Mouse (Mus musculus) midbrain, embryonic 11.5 days (tissue): Measurements from ENCODE around the gene Gm28308. TPM values are rescaled to one million over a fixed set of nuclear protein-coding genes. Genes with fewer than 3 reads are reported as not detected.
A peak's percentile ranks its signal among the peaks of the same experiment; 100 is the strongest.

ENCODE experiments used
- ATAC-seq: fragments of 200-750 bp; cut with Nextera tagmentation; 2 replicates; pipeline ENCODE4 v1.8.0; 2017; ENCODE audit warnings: moderate TSS enrichment, moderate library complexity; ENCODE audit not compliant: low FRiP score
- DNase-seq: peaks from one replicate; pipeline ENCODE4 v3.0.0; 2015; ENCODE audit warnings: low spot score; ENCODE audit errors: missing footprints
- H3K27ac ChIP-seq: fragments of 300-500 bp; sonication (generic); 2 replicates; pipeline ENCODE4 v1.5.1; 2014; ENCODE audit warnings: low read depth, low read length
- H3K27me3 ChIP-seq: fragments of 300-500 bp; sonication (generic); 2 replicates; pipeline ENCODE4 v1.6.1; 2014; ENCODE audit warnings: mild to moderate bottlenecking, low read length, moderate library complexity, mixed read lengths; ENCODE audit not compliant: control insufficient read depth, insufficient read depth
- H3K36me3 ChIP-seq: fragments of 300-500 bp; sonication (generic); 2 replicates; pipeline ENCODE4 v1.6.1; 2014; ENCODE audit warnings: mild to moderate bottlenecking, low read length, moderate library complexity, mixed read lengths; ENCODE audit not compliant: control insufficient read depth, insufficient read depth
- H3K4me1 ChIP-seq: fragments of 300-500 bp; sonication (generic); 2 replicates; pipeline ENCODE4 v1.6.1; 2014; ENCODE audit warnings: low read length; ENCODE audit not compliant: control insufficient read depth, insufficient read depth
- H3K4me2 ChIP-seq: fragments of 300-500 bp; sonication (generic); 2 replicates; pipeline ENCODE4 v1.6.1; 2014; ENCODE audit warnings: mild to moderate bottlenecking, moderate library complexity
- H3K4me3 ChIP-seq: fragments of 300-500 bp; sonication (generic); 2 replicates; pipeline ENCODE4 v1.5.1; 2014; ENCODE audit warnings: low read depth, low read length
- H3K9ac ChIP-seq: fragments of 300-500 bp; sonication (generic); 2 replicates; pipeline ENCODE4 v1.6.1; 2014; ENCODE audit warnings: low read length
- H3K9me3 ChIP-seq: fragments of 300-500 bp; sonication (generic); 2 replicates; pipeline ENCODE4 v1.6.1; 2016; ENCODE audit warnings: low read length; ENCODE audit not compliant: control insufficient read depth
- WGBS: fragments of 180-500 bp; shearing (Covaris S2); extraction: QIAGEN DNeasy Blood & Tissue Kit; methylation state at CpG from one replicate; pipeline ENCODE4 v1.1.7; 2014; 5-methylcytosine and 5-hydroxymethylcytosine counted together
- polyA plus RNA-seq: library from polyadenylated mRNA; unstranded; fragments of >200 nt; fragmentation: Nextera tagmentation; extraction: Ambion mirVana; gene quantifications from 2 replicates; pipeline ENCODE4 v1.2.1, GENCODE M21; 2014

The Gm28308 gene
- polyA plus RNA-seq, 1 experiment from 2014 or later: not detected

DNA sequence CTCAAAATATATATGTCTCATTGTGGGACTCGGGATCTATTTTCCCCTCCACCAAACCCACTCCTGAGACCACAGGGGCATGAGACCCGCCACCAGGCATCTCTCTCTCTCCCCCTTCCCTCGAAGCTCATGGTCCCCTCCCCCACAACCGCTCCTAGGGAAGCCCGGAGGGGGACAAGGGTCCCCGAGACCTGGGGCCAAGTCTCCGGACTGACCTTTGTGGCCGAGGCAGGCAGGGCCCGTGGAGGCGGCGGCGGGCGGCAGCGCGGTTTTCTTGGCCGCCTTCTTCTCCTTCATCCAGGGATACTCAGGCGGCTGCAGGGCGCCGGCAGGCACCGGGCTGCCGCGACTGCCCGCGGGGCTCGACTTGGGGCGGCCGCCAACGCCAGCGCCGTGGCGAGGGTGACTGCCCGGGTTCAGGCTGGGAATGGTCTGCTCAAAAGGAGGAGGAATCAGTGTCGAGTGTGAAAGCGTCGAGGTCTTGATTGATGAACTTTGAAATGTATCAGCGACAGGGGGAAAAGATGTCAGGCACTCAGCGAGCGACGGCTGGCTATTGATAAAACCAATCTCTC lies 49.0 kb downstream of the Gm28308 start:
- no peak overlapping the region for H3K4me3 ChIP-seq
- 0% methylated on average over 38 of the region's 39 CpGs for WGBS
- H3K9me3 ChIP-seq: no peaks in the 10 kb centered on the region
- H3K27me3 ChIP-seq: peaks cover 97% of the 10 kb centered on the region
- no peak overlapping the region for H3K4me2 ChIP-seq
- ATAC-seq (no peak), DNase-seq (peak; percentile 96)
- no peak overlapping the region for H3K9ac ChIP-seq
- no peak overlapping the region for H3K27ac ChIP-seq
- no peaks in the 10 kb centered on the region for H3K4me1 ChIP-seq
- no peaks in the 10 kb centered on the region for H3K36me3 ChIP-seq

DNA sequence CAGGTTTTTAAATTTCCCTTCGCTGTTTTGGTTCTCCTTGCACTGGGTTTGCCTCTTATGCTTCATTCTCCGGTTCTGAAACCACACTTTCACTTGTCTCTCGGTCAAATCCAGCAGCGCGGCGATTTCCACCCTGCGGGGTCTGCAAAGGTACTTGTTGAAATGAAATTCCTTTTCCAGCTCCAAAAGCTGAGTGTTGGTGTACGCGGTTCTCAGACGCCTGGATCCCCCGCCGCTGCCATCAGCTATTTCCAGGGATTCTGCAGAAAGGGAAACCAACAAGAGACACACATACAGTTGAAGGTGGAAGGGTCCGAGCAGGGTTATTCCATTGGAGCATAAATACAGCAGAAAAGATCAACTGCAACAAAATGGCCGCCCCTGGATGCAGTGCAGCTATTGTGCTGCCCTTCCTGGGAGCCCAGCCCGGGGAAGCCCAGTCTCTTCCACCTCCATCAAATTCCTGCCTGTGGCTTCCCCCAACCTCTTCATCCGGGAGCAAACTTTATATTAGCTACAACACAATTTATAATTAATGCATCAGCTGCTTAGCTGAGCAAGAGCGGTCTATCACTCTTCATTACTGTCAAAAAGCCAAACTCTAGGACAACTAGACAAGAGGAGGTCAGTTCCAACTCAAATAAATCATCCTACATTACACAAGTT lies 49.6 kb downstream of the Gm28308 start:
- Histone ChIP-seq H3K27me3 (peaks cover 97% of the 10 kb centered on the region), H3K27ac (no peak overlapping the region), H3K9me3 (no peaks in the 10 kb centered on the region), H3K4me2 (no peak overlapping the region), H3K9ac (no peak overlapping the region), H3K4me1 (peaks cover 5% of the 10 kb centered on the region; the same call in 1 of the 2 replicates), H3K36me3 (no peaks in the 10 kb centered on the region), H3K4me3 (no peak overlapping the region)
- WGBS: under 1% methylated on average over 17 of the region's 17 CpGs
- DNase-seq: peak; percentile 97
- ATAC-seq: no peak

DNA sequence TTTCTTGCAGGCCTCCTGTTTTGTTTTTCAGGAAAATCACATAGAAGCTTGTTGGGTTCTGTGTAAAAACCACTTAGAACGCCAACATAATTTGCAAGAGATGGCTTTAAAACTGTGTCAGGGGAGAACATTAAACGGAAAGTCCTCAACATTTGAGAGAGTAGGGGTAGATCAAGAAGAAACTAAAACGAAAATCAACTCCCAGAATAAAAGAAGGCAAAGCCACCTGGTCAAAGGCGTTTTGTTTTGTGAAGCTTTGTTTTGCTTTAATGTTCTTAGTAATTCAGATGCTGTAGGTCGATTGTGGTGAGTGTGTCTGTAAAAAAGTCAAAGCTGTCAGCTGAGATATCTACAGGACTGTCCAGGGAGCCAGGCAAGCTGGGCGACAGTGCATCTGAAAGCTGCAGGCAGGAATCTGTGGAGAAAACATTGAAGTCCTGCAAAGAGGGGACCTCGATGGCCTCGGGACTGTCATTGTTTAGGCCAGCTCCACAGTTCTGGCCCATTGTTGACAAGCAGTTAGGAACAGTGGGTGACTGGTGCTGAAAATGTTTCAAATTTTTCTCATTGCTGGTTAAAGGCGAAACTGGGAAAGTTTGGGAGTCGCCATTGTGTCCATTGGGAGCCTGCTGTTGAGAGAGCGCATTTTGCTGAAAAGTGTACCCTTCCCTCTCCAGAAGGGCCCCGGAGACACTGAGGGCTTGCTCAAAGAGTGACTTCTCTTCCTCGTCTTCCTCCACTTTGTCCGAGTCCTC lies 50.4 kb downstream of the Gm28308 start:
- H3K27ac ChIP-seq: no peak overlapping the region
- no peaks in the 10 kb centered on the region for H3K36me3 ChIP-seq
- peaks cover 8% of the 10 kb centered on the region; the same call in 1 of the 2 replicates for H3K4me1 ChIP-seq
- no peak overlapping the region for H3K4me3 ChIP-seq
- no peak overlapping the region for H3K9ac ChIP-seq
- H3K27me3 ChIP-seq: peaks cover 97% of the 10 kb centered on the region
- under 1% methylated on average over 14 of the region's 14 CpGs for WGBS
- ATAC-seq: no peak
- peak; percentile 97 for DNase-seq
- H3K9me3 ChIP-seq: no peaks in the 10 kb centered on the region
- H3K4me2 ChIP-seq: no peak overlapping the region

DNA sequence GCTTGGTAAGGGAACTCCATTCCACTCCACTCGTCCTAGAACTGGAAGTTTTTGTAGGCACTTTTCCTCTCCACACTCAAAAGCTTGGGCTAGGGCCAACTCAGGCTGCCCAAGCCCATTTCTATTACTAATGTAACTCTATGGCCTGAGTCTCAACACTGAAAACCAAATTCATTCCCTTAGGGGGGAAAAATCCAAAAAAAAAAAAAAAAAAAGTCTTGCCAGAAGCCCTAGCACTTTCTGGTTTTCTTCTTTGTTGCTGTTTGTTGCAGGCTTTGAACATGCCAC lies 51.1 kb downstream of the Gm28308 start:
- Histone ChIP-seq H3K9me3 (no peaks in the 10 kb centered on the region), H3K27ac (no peak overlapping the region), H3K4me3 (no peak overlapping the region), H3K36me3 (no peaks in the 10 kb centered on the region), H3K27me3 (peaks cover 97% of the 10 kb centered on the region), H3K4me1 (peaks cover 8% of the 10 kb centered on the region; the same call in 1 of the 2 replicates), H3K9ac (no peak overlapping the region), H3K4me2 (no peak overlapping the region)
- ATAC-seq (no peak), DNase-seq (no peak)
- 0% methylated on average over 1 of the region's 1 CpGs for WGBS

DNA sequence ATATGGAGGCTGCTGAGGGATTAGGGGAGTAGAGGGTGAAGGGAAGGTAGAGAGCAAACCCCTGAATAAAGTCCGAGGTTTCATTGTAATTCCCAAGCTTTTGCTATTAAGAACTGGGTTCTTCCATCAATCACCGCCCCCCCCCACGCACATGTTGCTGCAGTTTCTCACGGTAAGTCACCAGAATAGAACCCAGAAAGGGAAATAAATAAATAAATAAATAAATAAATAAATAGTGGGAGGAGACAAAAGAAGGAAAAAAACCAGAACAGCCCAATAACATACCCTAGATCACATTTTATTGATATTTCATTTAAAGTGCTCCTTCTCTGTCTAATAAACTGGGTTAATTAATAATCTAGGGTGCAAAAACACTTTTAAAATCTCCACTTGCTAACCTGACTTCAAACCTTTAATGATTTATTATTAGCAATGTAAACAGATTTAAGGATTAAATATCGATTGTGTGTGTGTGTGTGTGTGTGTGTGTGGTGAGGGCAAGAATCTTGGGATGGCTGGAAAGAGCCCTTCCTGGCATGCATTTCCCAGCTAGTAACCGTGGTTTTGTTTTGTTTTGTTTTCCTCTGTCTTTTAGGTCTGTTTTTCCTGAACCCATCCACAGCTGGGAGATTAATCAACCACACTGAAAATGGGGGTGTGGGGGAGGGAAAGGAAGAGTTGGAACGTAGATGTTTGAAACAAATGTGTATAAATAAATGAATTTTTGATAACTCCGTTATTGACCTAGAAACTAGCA lies 51.6 kb downstream of the Gm28308 start:
- 2% methylated on average over 8 of the region's 8 CpGs for WGBS
- no peak overlapping the region for H3K9ac ChIP-seq
- H3K27me3 ChIP-seq: peaks cover 97% of the 10 kb centered on the region
- H3K4me3 ChIP-seq: no peak overlapping the region
- H3K4me2 ChIP-seq: no peak overlapping the region
- H3K36me3 ChIP-seq: no peaks in the 10 kb centered on the region
- H3K9me3 ChIP-seq: no peaks in the 10 kb centered on the region
- peaks cover 8% of the 10 kb centered on the region; the same call in 1 of the 2 replicates for H3K4me1 ChIP-seq
- ATAC-seq (no peak), DNase-seq (peak; percentile 95)
- H3K27ac ChIP-seq: no peak overlapping the region

DNA sequence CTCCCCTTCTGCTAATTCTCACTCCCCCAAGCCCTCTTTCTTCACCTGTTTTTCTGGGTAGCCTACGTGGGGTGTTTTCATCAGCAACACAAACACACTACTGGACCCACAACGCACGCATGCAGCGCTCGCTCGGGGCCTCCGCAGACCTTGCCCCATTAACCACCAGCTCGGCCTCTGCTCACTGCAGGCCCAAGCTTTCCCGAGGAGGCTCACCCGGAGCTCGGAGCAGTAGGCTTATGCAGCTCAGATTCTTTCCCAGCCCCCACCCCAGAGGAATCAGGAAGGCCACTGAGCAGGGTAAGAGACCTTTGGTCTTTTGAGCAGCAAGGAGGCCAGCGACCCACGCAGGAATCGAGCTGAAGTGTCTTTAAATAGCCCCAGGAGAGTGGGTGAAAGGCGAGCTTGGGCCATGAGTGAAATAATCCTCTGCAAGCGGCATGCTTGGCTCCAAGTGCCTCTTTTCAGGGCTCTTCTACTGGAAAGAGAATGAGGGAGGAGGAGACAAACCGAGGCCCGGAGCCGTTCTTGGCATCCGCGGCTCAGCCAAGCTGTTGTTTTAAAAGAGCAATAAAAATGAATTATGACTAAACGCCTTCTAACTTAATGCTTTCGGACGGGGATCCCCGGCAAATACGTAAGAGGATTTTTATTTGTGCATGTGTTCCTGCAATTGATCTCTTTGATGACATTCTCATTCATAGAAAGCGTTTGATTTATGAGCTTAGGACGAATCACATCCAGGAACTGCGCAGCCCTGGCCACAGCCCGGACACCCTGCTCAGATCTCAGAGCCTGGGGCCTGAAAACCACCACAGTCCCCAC lies 52.4 kb downstream of the Gm28308 start:
- Histone ChIP-seq H3K27me3 (peaks cover 97% of the 10 kb centered on the region), H3K9me3 (no peaks in the 10 kb centered on the region), H3K36me3 (no peaks in the 10 kb centered on the region), H3K4me2 (no peak overlapping the region), H3K4me1 (peaks cover 8% of the 10 kb centered on the region; the same call in 1 of the 2 replicates), H3K4me3 (no peak overlapping the region), H3K9ac (no peak overlapping the region), H3K27ac (no peak overlapping the region)
- ATAC-seq (no peak), DNase-seq (peak; percentile 96)
- WGBS: 1% methylated on average over 30 of the region's 30 CpGs

DNA sequence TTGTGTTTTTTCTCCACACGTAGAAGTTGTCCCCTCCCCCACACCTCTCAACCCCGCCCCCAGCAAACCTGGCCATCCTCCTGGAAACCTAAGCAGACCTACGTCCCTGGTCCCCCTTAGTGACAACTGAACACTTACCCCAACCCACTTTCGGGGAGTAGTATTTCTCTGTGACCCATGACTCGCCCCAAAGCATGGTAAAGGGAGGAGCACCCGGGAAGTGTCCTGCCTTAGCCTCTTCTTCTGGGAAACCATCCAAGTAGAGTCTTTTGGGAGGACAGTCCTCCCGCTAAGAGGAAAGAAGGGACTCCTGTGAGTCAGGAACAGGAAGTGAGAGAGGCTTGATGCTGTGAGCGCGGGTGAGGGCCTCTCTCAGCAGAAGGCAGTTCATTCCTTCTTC lies 53.2 kb downstream of the Gm28308 start:
- DNase-seq (peak; percentile 92), ATAC-seq (no peak)
- H3K27ac ChIP-seq: no peak overlapping the region
- H3K4me1 ChIP-seq: peaks cover 8% of the 10 kb centered on the region; the same call in 1 of the 2 replicates
- H3K36me3 ChIP-seq: no peaks in the 10 kb centered on the region
- no peak overlapping the region for H3K9ac ChIP-seq
- WGBS: 4% methylated on average over 9 of the region's 9 CpGs
- H3K27me3 ChIP-seq: peaks cover 97% of the 10 kb centered on the region
- H3K9me3 ChIP-seq: no peaks in the 10 kb centered on the region
- no peak overlapping the region for H3K4me2 ChIP-seq
- H3K4me3 ChIP-seq: no peak overlapping the region

DNA sequence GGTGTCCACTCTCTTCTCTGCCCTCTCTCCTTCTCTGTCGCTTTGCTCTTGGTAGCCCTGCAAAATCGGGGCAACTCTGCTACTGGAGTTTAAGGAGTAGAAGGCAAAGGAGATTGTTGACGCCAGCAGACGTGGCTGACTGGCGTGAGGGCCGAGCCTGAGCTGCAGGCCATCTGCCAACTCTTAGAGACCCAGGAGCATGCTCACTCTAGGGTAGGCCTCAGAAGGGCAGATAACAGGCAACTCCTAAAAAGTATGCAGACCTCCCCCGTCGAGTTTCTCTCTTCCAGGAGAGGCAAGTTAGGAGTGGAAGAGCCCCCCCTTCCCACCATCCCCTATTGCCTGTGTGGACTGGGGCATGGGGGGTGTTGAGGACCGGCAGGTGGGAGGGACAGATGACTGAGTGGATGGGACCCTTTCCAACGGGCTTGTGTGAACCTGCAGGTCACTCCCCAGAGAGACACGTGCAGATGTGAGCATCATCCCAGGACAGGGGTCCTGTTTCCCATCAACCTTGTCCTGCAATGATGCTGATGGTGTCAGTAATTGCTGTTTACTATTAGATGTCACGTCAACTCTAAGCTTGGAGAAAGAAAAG lies 53.9 kb downstream of the Gm28308 start:
- ATAC-seq (0 out of 2 replicates have a peak, but pooled peaks have one; percentile 30), DNase-seq (peak; percentile 90)
- Histone ChIP-seq H3K4me1 (peaks cover 8% of the 10 kb centered on the region; the same call in 1 of the 2 replicates), H3K4me3 (peak overlapping the region; percentile 38; the same call in 1 of the 2 replicates), H3K27ac (no peak overlapping the region), H3K4me2 (peak overlapping the region; percentile 73), H3K9me3 (no peaks in the 10 kb centered on the region), H3K36me3 (no peaks in the 10 kb centered on the region), H3K9ac (no peak overlapping the region), H3K27me3 (peaks cover 97% of the 10 kb centered on the region)
- 1% methylated on average over 12 of the region's 12 CpGs for WGBS
